Mouse (Mus musculus) E14TG2a.4 (cell line): ENCODE measurements around the gene Pax2.

ENCODE experiments used
- H3K27me3 ChIP-seq: 2 replicates; pipeline ENCODE4 v1.6.1; 2014; ENCODE audit warnings: low read length, control low read depth; ENCODE audit not compliant: insufficient read depth
- H3K36me3 ChIP-seq: 2 replicates; pipeline ENCODE4 v1.6.1; 2014; ENCODE audit warnings: low read length, control low read depth; ENCODE audit not compliant: insufficient read depth
- H3K4me1 ChIP-seq: replicated peaks from 2 replicates; pipeline ENCODE4 v1.6.1; 2014; ENCODE audit warnings: low read depth, low read length, control low read depth
- H3K4me3 ChIP-seq: replicated peaks from 2 replicates; pipeline ENCODE4 v1.5.1; 2014; ENCODE audit warnings: mild to moderate bottlenecking, low read length
- H3K9me3 ChIP-seq: 2 replicates; pipeline ENCODE4 v1.6.1; 2014; ENCODE audit warnings: low read length, control low read depth
- CTCF ChIP-seq: conservative IDR thresholded peaks from 2 replicates; pipeline ENCODE4 v1.5.1; 2014; ENCODE audit warnings: low read length
- NANOG ChIP-seq: IDR thresholded peaks from 2 replicates; pipeline ENCODE4 v1.6.1; 2014; ENCODE audit warnings: borderline replicate concordance, low read length, mixed read lengths
- POU5F1 ChIP-seq: IDR thresholded peaks from 2 replicates; pipeline ENCODE4 v1.6.1; 2014; ENCODE audit warnings: low read length, borderline replicate concordance

The Pax2 gene

GRCm38 (mm10) chr19:44752056-44752940 lies 3.5 kb upstream of the Pax2 start:
- Histone ChIP-seq H3K27me3 (peaks cover 100% of the 10 kb centered on the region), H3K36me3 (no peaks in the 10 kb centered on the region), H3K4me3 (no peak overlapping the region), H3K4me1 (peaks cover 72% of the 10 kb centered on the region), H3K9me3 (no peaks in the 10 kb centered on the region)
- no peak for TF ChIP-seq POU5F1
- TF ChIP-seq CTCF = no peak
- TF ChIP-seq NANOG = no peak

- Histone ChIP-seq H3K4me3 (peak overlapping the region; percentile 21; the same call in 1 of the 2 replicates), H3K36me3 (no peaks in the 10 kb centered on the region), H3K9me3 (no peaks in the 10 kb centered on the region), H3K27me3 (peaks cover 100% of the 10 kb centered on the region), H3K4me1 (peaks cover 73% of the 10 kb centered on the region)
- TF ChIP-seq POU5F1 = no peak
- no peak for TF ChIP-seq CTCF
- no peak for TF ChIP-seq NANOG
Observed at GRCm38 (mm10) chr19:44753361-44753760, 2.5 kb upstream of the Pax2 start.

GRCm38 (mm10) chr19:44754461-44755377 lies 1.1 kb upstream of the Pax2 start:
- no peak for TF ChIP-seq POU5F1
- TF ChIP-seq CTCF = peak; percentile 74
- H3K4me3 ChIP-seq = peak overlapping the region; percentile 74
- H3K9me3 ChIP-seq = no peaks in the 10 kb centered on the region
- H3K27me3 ChIP-seq = peaks cover 99% of the 10 kb centered on the region
- no peaks in the 10 kb centered on the region for H3K36me3 ChIP-seq
- peaks cover 74% of the 10 kb centered on the region for H3K4me1 ChIP-seq

GRCm38 (mm10) chr19:44755378-44755692 lies 510 bp upstream of the Pax2 start:
- Histone ChIP-seq H3K4me1 (peaks cover 74% of the 10 kb centered on the region), H3K4me3 (peak overlapping the region; percentile 74), H3K27me3 (peaks cover 99% of the 10 kb centered on the region), H3K36me3 (no peaks in the 10 kb centered on the region), H3K9me3 (no peaks in the 10 kb centered on the region)
- TF ChIP-seq NANOG (no peak), POU5F1 (no peak), CTCF (no peak)

- TF ChIP-seq CTCF (no peak), POU5F1 (no peak), NANOG (no peak)
- no peaks in the 10 kb centered on the region for H3K36me3 ChIP-seq
- peak overlapping the region; percentile 74 for H3K4me3 ChIP-seq
- H3K4me1 ChIP-seq = peaks cover 75% of the 10 kb centered on the region
- no peaks in the 10 kb centered on the region for H3K9me3 ChIP-seq
- peaks cover 99% of the 10 kb centered on the region for H3K27me3 ChIP-seq
Observed at GRCm38 (mm10) chr19:44756421-44757230, 781 bp downstream of the Pax2 start.

- Histone ChIP-seq H3K4me3 (peak overlapping the region; percentile 74), H3K27me3 (peaks cover 99% of the 10 kb centered on the region), H3K36me3 (no peaks in the 10 kb centered on the region), H3K9me3 (no peaks in the 10 kb centered on the region), H3K4me1 (peaks cover 75% of the 10 kb centered on the region)
- no peak for TF ChIP-seq CTCF
- TF ChIP-seq POU5F1 = no peak
- no peak for TF ChIP-seq NANOG
Observed at GRCm38 (mm10) chr19:44757231-44757871, 1.5 kb downstream of the Pax2 start.

GRCm38 (mm10) chr19:44758846-44759245 lies 3.0 kb downstream of the Pax2 start:
- peaks cover 98% of the 10 kb centered on the region for H3K27me3 ChIP-seq
- H3K36me3 ChIP-seq = no peaks in the 10 kb centered on the region
- no peaks in the 10 kb centered on the region for H3K9me3 ChIP-seq
- TF ChIP-seq POU5F1 = no peak
- no peak for TF ChIP-seq CTCF
- TF ChIP-seq NANOG = no peak
- H3K4me3 ChIP-seq = 0 out of 2 replicates have a peak overlapping the region, but pooled peaks have one; percentile 4
- peaks cover 60% of the 10 kb centered on the region for H3K4me1 ChIP-seq

- TF ChIP-seq NANOG (no peak), POU5F1 (no peak), CTCF (no peak)
- peak overlapping the region; percentile 43; the same call in 1 of the 2 replicates for H3K4me3 ChIP-seq
- no peaks in the 10 kb centered on the region for H3K9me3 ChIP-seq
- H3K36me3 ChIP-seq = no peaks in the 10 kb centered on the region
- peaks cover 59% of the 10 kb centered on the region for H3K4me1 ChIP-seq
- peaks cover 98% of the 10 kb centered on the region for H3K27me3 ChIP-seq
Observed at GRCm38 (mm10) chr19:44759531-44760118, 3.8 kb downstream of the Pax2 start.
